Mouse (Mus musculus): ENCODE measurements at regions not wholly inside any gene's neighbourhood (a gene's known extent, or its start where the extent isn't known, plus 50 kb on each side); places are given as distances from the start of the nearest gene placed in this dataset.

- Histone ChIP-seq H3K36me3 (replicated peaks) (no peaks in the 10 kb centered on the region), H3K4me3 (ENCODE audit: low read depth, low read length) (no peak overlapping the region), H3K9me3 (replicated peaks) (no peaks in the 10 kb centered on the region), H3K27me3 (ENCODE audit: insufficient read depth, low read length) (no peaks in the 10 kb centered on the region), H3K4me1 (ENCODE audit: insufficient read depth, low read depth, low read length) (0 out of 2 replicates have a peak, but pooled peaks cover 3% of the 10 kb centered on the region)
- peak; percentile 90 for ATAC-seq (ENCODE audit: extremely low read depth, insufficient number of reproducible peaks, low FRiP score, poor library complexity, severe bottlenecking)
- TF ChIP-seq GATA1 (IDR thresholded peaks at IDR 0.05; ENCODE audit: borderline replicate concordance, low read length) (no peak), CTCF (IDR thresholded peaks at IDR 0.05; ENCODE audit: low read depth, low read length) (no peak), POLR2AphosphoS5 (IDR thresholded peaks at IDR 0.05; ENCODE audit: insufficient replicate concordance, low read depth, low read length) (no peak), TAL1 (conservative IDR thresholded peaks at IDR 0.05; ENCODE audit: low read depth, low read length) (no peak), GATA2 (IDR thresholded peaks at IDR 0.05; ENCODE audit: borderline replicate concordance, low read depth, low read length) (no peak)
- DNase-seq (ENCODE audit: low spot score): no peak
These were observed 337.4 kb upstream of the Ube2e3 start for GRCm38 (mm10) chr2:78530535-78530934.

GRCm38 (mm10) chr2:78520258-78521023, 347.5 kb upstream of the Ube2e3 start:
- ATAC-seq (ENCODE audit: extremely low read depth, insufficient number of reproducible peaks, low FRiP score, poor library complexity, severe bottlenecking) (no peak), DNase-seq (ENCODE audit: low spot score) (no peak)
- TF ChIP-seq POLR2AphosphoS5 (IDR thresholded peaks at IDR 0.05; ENCODE audit: insufficient replicate concordance, low read depth, low read length) (no peak), GATA2 (IDR thresholded peaks at IDR 0.05; ENCODE audit: borderline replicate concordance, low read depth, low read length) (no peak), TAL1 (conservative IDR thresholded peaks at IDR 0.05; ENCODE audit: low read depth, low read length) (no peak), GATA1 (IDR thresholded peaks at IDR 0.05; ENCODE audit: borderline replicate concordance, low read length) (no peak), CTCF (IDR thresholded peaks at IDR 0.05; ENCODE audit: low read depth, low read length) (no peak)
- Histone ChIP-seq H3K4me3 (ENCODE audit: low read depth, low read length) (no peak overlapping the region), H3K9me3 (replicated peaks) (no peaks in the 10 kb centered on the region), H3K27me3 (ENCODE audit: insufficient read depth, low read length) (no peaks in the 10 kb centered on the region), H3K36me3 (replicated peaks) (no peaks in the 10 kb centered on the region), H3K4me1 (ENCODE audit: insufficient read depth, low read depth, low read length) (no peaks in the 10 kb centered on the region)

GRCm38 (mm10) chr2:78493115-78493514, 374.8 kb upstream of the Ube2e3 start:
- no peaks in the 10 kb centered on the region for H3K36me3 ChIP-seq (replicated peaks)
- no peaks in the 10 kb centered on the region for H3K4me1 ChIP-seq (ENCODE audit: insufficient read depth, low read depth, low read length)
- H3K4me3 ChIP-seq (ENCODE audit: low read depth, low read length): no peak overlapping the region
- no peak for ATAC-seq (ENCODE audit: extremely low read depth, insufficient number of reproducible peaks, low FRiP score, poor library complexity, severe bottlenecking)
- TF ChIP-seq CTCF (IDR thresholded peaks at IDR 0.05; ENCODE audit: low read depth, low read length): no peak
- no peak for TF ChIP-seq GATA2 (IDR thresholded peaks at IDR 0.05; ENCODE audit: borderline replicate concordance, low read depth, low read length)
- TF ChIP-seq GATA1 (IDR thresholded peaks at IDR 0.05; ENCODE audit: borderline replicate concordance, low read length): no peak
- no peak for TF ChIP-seq TAL1 (conservative IDR thresholded peaks at IDR 0.05; ENCODE audit: low read depth, low read length)
- TF ChIP-seq POLR2AphosphoS5 (IDR thresholded peaks at IDR 0.05; ENCODE audit: insufficient replicate concordance, low read depth, low read length): no peak
- H3K9me3 ChIP-seq (replicated peaks): no peaks in the 10 kb centered on the region
- DNase-seq (ENCODE audit: low spot score): no peak
- H3K27me3 ChIP-seq (ENCODE audit: insufficient read depth, low read length): no peaks in the 10 kb centered on the region

- Histone ChIP-seq H3K36me3 (replicated peaks) (no peaks in the 10 kb centered on the region), H3K4me1 (ENCODE audit: insufficient read depth, low read depth, low read length) (no peaks in the 10 kb centered on the region), H3K4me3 (ENCODE audit: low read depth, low read length) (no peak overlapping the region), H3K27me3 (ENCODE audit: insufficient read depth, low read length) (no peaks in the 10 kb centered on the region; the same call in 1 of the 2 replicates), H3K9me3 (replicated peaks) (no peaks in the 10 kb centered on the region)
- TF ChIP-seq CTCF (IDR thresholded peaks at IDR 0.05; ENCODE audit: low read depth, low read length) (no peak), TAL1 (conservative IDR thresholded peaks at IDR 0.05; ENCODE audit: low read depth, low read length) (no peak), POLR2AphosphoS5 (IDR thresholded peaks at IDR 0.05; ENCODE audit: insufficient replicate concordance, low read depth, low read length) (no peak), GATA2 (IDR thresholded peaks at IDR 0.05; ENCODE audit: borderline replicate concordance, low read depth, low read length) (no peak), GATA1 (IDR thresholded peaks at IDR 0.05; ENCODE audit: borderline replicate concordance, low read length) (no peak)
- no peak for ATAC-seq (ENCODE audit: extremely low read depth, insufficient number of reproducible peaks, low FRiP score, poor library complexity, severe bottlenecking)
- no peak for DNase-seq (ENCODE audit: low spot score)
These were observed 387.9 kb upstream of the Ube2e3 start for GRCm38 (mm10) chr2:78480036-78480435.

GRCm38 (mm10) chr2:78459444-78459843, 408.5 kb upstream of the Ube2e3 start:
- H3K27me3 ChIP-seq (ENCODE audit: insufficient read depth, low read length): no peaks in the 10 kb centered on the region
- H3K36me3 ChIP-seq (replicated peaks): no peaks in the 10 kb centered on the region
- no peak for DNase-seq (ENCODE audit: low spot score)
- H3K4me3 ChIP-seq (ENCODE audit: low read depth, low read length): no peak overlapping the region
- H3K9me3 ChIP-seq (replicated peaks): no peaks in the 10 kb centered on the region
- ATAC-seq (ENCODE audit: extremely low read depth, insufficient number of reproducible peaks, low FRiP score, poor library complexity, severe bottlenecking): no peak
- H3K4me1 ChIP-seq (ENCODE audit: insufficient read depth, low read depth, low read length): no peaks in the 10 kb centered on the region
- TF ChIP-seq GATA1 (IDR thresholded peaks at IDR 0.05; ENCODE audit: borderline replicate concordance, low read length): no peak
- no peak for TF ChIP-seq CTCF (IDR thresholded peaks at IDR 0.05; ENCODE audit: low read depth, low read length)
- no peak for TF ChIP-seq TAL1 (conservative IDR thresholded peaks at IDR 0.05; ENCODE audit: low read depth, low read length)
- no peak for TF ChIP-seq POLR2AphosphoS5 (IDR thresholded peaks at IDR 0.05; ENCODE audit: insufficient replicate concordance, low read depth, low read length)
- no peak for TF ChIP-seq GATA2 (IDR thresholded peaks at IDR 0.05; ENCODE audit: borderline replicate concordance, low read depth, low read length)

- ATAC-seq (ENCODE audit: extremely low read depth, insufficient number of reproducible peaks, low FRiP score, poor library complexity, severe bottlenecking): no peak
These were observed 414.5 kb upstream of the Ube2e3 start for GRCm38 (mm10) chr2:78453411-78453810.

More at GRCm38 (mm10) chr2:78453411-78453810, 414.5 kb upstream of the Ube2e3 start:
- TF ChIP-seq GATA1 (IDR thresholded peaks at IDR 0.05; ENCODE audit: borderline replicate concordance, low read length): no peak
- no peak for TF ChIP-seq CTCF (IDR thresholded peaks at IDR 0.05; ENCODE audit: low read depth, low read length)
- no peak for TF ChIP-seq POLR2AphosphoS5 (IDR thresholded peaks at IDR 0.05; ENCODE audit: insufficient replicate concordance, low read depth, low read length)
- no peak for TF ChIP-seq GATA2 (IDR thresholded peaks at IDR 0.05; ENCODE audit: borderline replicate concordance, low read depth, low read length)
- TF ChIP-seq TAL1 (conservative IDR thresholded peaks at IDR 0.05; ENCODE audit: low read depth, low read length): no peak
- Histone ChIP-seq H3K27me3 (ENCODE audit: insufficient read depth, low read length) (peaks cover 5% of the 10 kb centered on the region; the same call in 1 of the 2 replicates), H3K36me3 (replicated peaks) (no peaks in the 10 kb centered on the region), H3K9me3 (replicated peaks) (no peaks in the 10 kb centered on the region), H3K4me3 (ENCODE audit: low read depth, low read length) (no peak overlapping the region), H3K4me1 (ENCODE audit: insufficient read depth, low read depth, low read length) (no peaks in the 10 kb centered on the region)
- DNase-seq (ENCODE audit: low spot score): no peak

Data from G1E (cell line).